Mouse (Mus musculus) forebrain, embryonic 14.5 days (tissue): ENCODE measurements at regions not wholly inside any gene's neighbourhood (a gene's known extent, or its start where the extent isn't known, plus 50 kb on each side); places are given as distances from the start of the nearest gene placed in this dataset.

Experiments used
- ATAC-seq: fragments of 200-750 bp; cut with Nextera tagmentation; 2 replicates; pipeline ENCODE4 v1.8.0; 2017; ENCODE audit warnings: mild to moderate bottlenecking, moderate library complexity
- DNase-seq: peaks from one replicate; pipeline ENCODE4 v3.0.0-alpha.2; 2015; ENCODE audit warnings: low spot score
- H3K27ac ChIP-seq: fragments of 300-500 bp; sonication (generic); 2 replicates; pipeline ENCODE4 v1.5.1; 2014; ENCODE audit warnings: low read depth, mild to moderate bottlenecking, control low read depth, low read length, moderate library complexity
- H3K27me3 ChIP-seq: fragments of 300-500 bp; sonication (generic); replicated peaks from 2 replicates; pipeline ENCODE4 v1.6.1; 2014; ENCODE audit warnings: low read length, control low read depth, mixed read lengths; ENCODE audit not compliant: control insufficient read depth, insufficient read depth
- H3K36me3 ChIP-seq: fragments of 300-500 bp; sonication (generic); 2 replicates; pipeline ENCODE4 v1.6.1; 2014; ENCODE audit warnings: low read length, control low read depth; ENCODE audit not compliant: control insufficient read depth, insufficient read depth
- H3K4me1 ChIP-seq: fragments of 300-500 bp; sonication (generic); 2 replicates; pipeline ENCODE4 v1.6.1; 2014; ENCODE audit warnings: antibody characterized with exemption, low read length, control low read depth; ENCODE audit not compliant: control insufficient read depth, insufficient read depth
- H3K4me2 ChIP-seq: fragments of 300-500 bp; sonication (generic); 2 replicates; pipeline ENCODE4 v1.6.1; 2014; ENCODE audit warnings: mild to moderate bottlenecking, control low read depth, low read length
- H3K4me3 ChIP-seq: fragments of 300-500 bp; sonication (generic); 2 replicates; pipeline ENCODE4 v1.5.1; 2014; ENCODE audit warnings: low read depth, low read length, control low read depth
- H3K9ac ChIP-seq: fragments of 300-500 bp; sonication (generic); 2 replicates; pipeline ENCODE4 v1.6.1; 2014; ENCODE audit warnings: mild to moderate bottlenecking, low read length, control low read depth, moderate library complexity
- H3K9me3 ChIP-seq: fragments of 300-500 bp; sonication (generic); replicated peaks from 2 replicates; pipeline ENCODE4 v1.6.1; 2016; ENCODE audit warnings: low read length, control low read depth, mixed read lengths; ENCODE audit not compliant: control insufficient read depth
- WGBS: fragments of 180-500 bp; shearing (Covaris S2); extraction: QIAGEN DNeasy Blood & Tissue Kit; methylation state at CpG from one replicate; pipeline ENCODE4 v1.1.7; 2014; 5-methylcytosine and 5-hydroxymethylcytosine counted together

DNA sequence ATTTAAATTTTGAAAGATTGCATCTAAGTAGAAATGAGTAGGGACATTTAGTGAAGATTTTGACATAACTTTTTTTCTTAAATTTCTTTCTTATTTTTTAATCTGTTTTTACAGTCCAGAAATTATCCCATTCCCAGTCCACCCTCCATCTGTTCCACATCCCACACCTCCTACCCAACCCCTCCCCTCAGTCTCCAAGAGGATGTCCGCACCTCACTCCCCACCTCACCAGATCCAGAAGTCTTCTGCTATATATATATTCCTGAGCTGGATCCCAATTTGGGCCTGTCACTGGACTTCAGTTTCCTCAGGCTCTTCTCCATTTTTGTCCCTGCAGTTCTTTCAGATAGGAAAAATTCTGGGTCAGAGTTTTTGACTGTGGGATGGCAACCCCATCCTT, 3879.6 kb upstream of the Gm7489 start:
- ATAC-seq (no peak), DNase-seq (no peak)
- Histone ChIP-seq H3K4me1 (no peaks in the 10 kb centered on the region), H3K4me3 (no peak overlapping the region), H3K9me3 (no peaks in the 10 kb centered on the region), H3K9ac (no peak overlapping the region), H3K4me2 (no peak overlapping the region), H3K27ac (no peak overlapping the region), H3K36me3 (no peaks in the 10 kb centered on the region), H3K27me3 (no peaks in the 10 kb centered on the region)
- WGBS, result 96% methylated on average over 1 of the region's 1 CpGs

GRCm38 (mm10) chr15:50046653-50047052, 3838.1 kb upstream of the Gm7489 start:
- DNase-seq, result no peak

DNA sequence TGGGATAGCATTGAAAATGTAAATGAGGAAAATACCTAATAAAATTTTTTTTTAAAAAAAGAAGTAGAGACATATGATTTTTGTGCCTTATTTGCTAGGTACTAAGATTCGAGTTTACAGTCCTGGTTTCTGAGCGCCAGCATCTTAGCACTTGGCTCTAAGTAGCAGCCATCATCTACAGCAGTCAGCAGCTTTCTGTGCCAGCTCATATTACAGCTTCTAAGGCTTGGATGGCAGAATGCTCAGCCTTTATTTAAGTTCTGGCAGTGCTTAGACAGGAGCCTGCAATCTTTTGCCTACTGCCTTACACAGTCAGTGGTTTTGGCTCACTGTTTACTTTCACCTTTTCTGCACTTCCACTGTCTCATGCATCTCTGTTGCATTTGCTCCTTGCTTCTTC, 3831.2 kb upstream of the Gm7489 start:
- WGBS, result 84% methylated on average over 2 of the region's 2 CpGs
- no peaks in the 10 kb centered on the region for H3K9me3 ChIP-seq
- H3K27ac ChIP-seq, result no peak overlapping the region
- peak; percentile 54; the same call in 1 of the 2 replicates for ATAC-seq
- H3K4me1 ChIP-seq, result no peaks in the 10 kb centered on the region
- no peaks in the 10 kb centered on the region for H3K36me3 ChIP-seq
- H3K4me3 ChIP-seq, result no peak overlapping the region
- no peaks in the 10 kb centered on the region for H3K27me3 ChIP-seq
- H3K9ac ChIP-seq, result no peak overlapping the region
- H3K4me2 ChIP-seq, result no peak overlapping the region
- DNase-seq, result peak; percentile 66

More at GRCm38 (mm10) chr15:50046653-50047052, 3838.1 kb upstream of the Gm7489 start:
- H3K27me3 ChIP-seq, result no peaks in the 10 kb centered on the region
- H3K9ac ChIP-seq, result no peak overlapping the region
- H3K4me1 ChIP-seq, result no peaks in the 10 kb centered on the region
- H3K4me3 ChIP-seq, result no peak overlapping the region
- H3K4me2 ChIP-seq, result no peak overlapping the region
- H3K9me3 ChIP-seq, result no peaks in the 10 kb centered on the region
- no peak overlapping the region for H3K27ac ChIP-seq
- no peak for ATAC-seq
- H3K36me3 ChIP-seq, result no peaks in the 10 kb centered on the region

- no peak for DNase-seq
- peak; percentile 44; the same call in 1 of the 2 replicates for ATAC-seq
- no peak overlapping the region for H3K27ac ChIP-seq
Observed at GRCm38 (mm10) chr15:50053892-50054291, 3830.8 kb upstream of the Gm7489 start.

DNA sequence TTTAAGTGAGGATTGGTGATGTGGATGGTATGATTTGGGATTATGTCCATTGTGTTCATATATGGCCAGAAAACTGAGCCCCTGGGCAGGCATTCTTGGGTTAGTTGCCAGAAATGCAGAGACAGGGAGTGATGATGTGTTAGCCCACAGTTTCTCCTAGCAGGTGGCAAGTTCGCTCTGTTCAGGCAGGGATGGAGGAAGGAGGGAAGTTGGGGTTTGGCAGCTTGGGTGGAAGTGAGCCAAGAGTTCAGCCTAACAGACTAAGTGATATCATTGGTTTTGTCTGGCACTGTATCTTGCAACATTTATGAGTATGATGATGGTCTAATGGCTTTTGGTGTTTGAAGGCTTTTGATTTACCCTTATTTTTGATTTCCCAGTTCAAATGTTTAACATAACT, 3806.5 kb upstream of the Gm7489 start:
- no peak overlapping the region for H3K27ac ChIP-seq
- no peak overlapping the region for H3K4me2 ChIP-seq
- H3K4me3 ChIP-seq, result no peak overlapping the region
- DNase-seq, result no peak
- H3K4me1 ChIP-seq, result no peaks in the 10 kb centered on the region
- 84% methylated on average over 1 of the region's 1 CpGs for WGBS
- no peak overlapping the region for H3K9ac ChIP-seq
- no peaks in the 10 kb centered on the region for H3K27me3 ChIP-seq
- ATAC-seq, result no peak
- no peaks in the 10 kb centered on the region for H3K36me3 ChIP-seq
- no peaks in the 10 kb centered on the region for H3K9me3 ChIP-seq

More at GRCm38 (mm10) chr15:50053892-50054291, 3830.8 kb upstream of the Gm7489 start:
- Histone ChIP-seq H3K9ac (no peak overlapping the region), H3K9me3 (no peaks in the 10 kb centered on the region), H3K4me3 (no peak overlapping the region), H3K4me2 (no peak overlapping the region), H3K4me1 (no peaks in the 10 kb centered on the region), H3K27me3 (no peaks in the 10 kb centered on the region), H3K36me3 (no peaks in the 10 kb centered on the region)
- WGBS, result 80% methylated on average over 6 of the region's 6 CpGs

DNA sequence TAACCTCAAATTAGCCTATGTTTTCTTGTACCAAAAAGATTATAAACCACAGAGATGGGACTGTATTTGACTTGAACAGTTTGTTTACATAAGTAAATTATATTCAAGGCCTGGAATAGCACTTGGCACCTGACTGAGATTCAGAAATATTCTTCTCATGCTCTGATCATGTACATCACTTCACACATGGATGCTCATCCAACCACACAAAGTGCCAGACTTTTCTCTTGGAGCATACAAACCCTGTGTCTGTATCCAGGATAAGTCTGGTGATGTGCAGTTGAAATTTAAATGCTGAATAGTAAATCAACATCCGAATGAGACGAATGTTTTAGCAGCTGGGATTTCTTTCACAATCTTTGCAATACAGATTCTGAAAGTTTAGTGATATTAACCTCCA, 3802.3 kb upstream of the Gm7489 start:
- H3K27me3 ChIP-seq, result no peaks in the 10 kb centered on the region
- 86% methylated on average over 2 of the region's 2 CpGs for WGBS
- DNase-seq, result peak; percentile 35

DNA sequence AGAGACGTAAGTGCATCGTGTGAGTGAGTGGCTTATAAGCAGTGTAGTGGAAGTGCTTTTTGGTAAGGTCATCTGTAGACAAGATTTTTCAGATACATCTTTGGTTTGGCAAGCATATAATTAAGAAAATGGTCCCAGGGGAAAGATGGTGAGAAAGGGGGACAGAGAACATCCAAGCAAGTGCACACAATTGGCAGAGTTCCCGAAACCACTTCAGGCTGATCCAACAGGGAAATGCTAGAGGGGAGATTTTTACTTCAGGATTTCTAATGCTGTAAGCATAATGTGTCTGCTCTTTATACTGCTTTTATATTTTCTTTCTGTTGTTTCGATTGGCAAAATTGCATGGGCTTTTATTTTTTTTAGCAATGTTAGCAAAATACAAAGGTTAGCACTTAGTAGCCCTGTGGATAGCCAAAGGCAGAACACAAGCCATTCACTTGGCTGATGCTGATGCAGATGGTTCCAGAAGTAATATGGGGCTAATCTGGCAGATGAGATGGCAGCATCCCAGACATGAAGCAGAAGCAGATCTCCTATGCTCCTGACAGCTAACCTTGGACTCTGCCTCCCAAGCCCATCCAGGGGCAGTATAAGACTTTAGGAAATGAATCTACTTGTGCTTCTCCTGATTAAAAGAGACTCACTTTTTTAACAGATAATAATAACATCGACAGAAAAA, 3782.0 kb upstream of the Gm7489 start:
- H3K36me3 ChIP-seq, result no peaks in the 10 kb centered on the region
- peak; percentile 60 for DNase-seq
- no peaks in the 10 kb centered on the region for H3K4me1 ChIP-seq
- 75% methylated on average over 5 of the region's 5 CpGs for WGBS
- H3K9me3 ChIP-seq, result no peaks in the 10 kb centered on the region
- ATAC-seq, result peak; percentile 40; the same call in 1 of the 2 replicates
- no peak overlapping the region for H3K9ac ChIP-seq
- H3K4me3 ChIP-seq, result no peak overlapping the region
- H3K27me3 ChIP-seq, result no peaks in the 10 kb centered on the region
- no peak overlapping the region for H3K4me2 ChIP-seq
- H3K27ac ChIP-seq, result no peak overlapping the region

More for the DNA sequence above, 3802.3 kb upstream of the Gm7489 start:
- no peaks in the 10 kb centered on the region for H3K36me3 ChIP-seq
- no peak overlapping the region for H3K27ac ChIP-seq
- no peak overlapping the region for H3K4me2 ChIP-seq
- no peaks in the 10 kb centered on the region for H3K9me3 ChIP-seq
- no peak overlapping the region for H3K9ac ChIP-seq
- no peaks in the 10 kb centered on the region for H3K4me1 ChIP-seq
- no peak overlapping the region for H3K4me3 ChIP-seq
- no peak; the same call in 1 of the 2 replicates for ATAC-seq

GRCm38 (mm10) chr15:50108913-50109312, 3775.8 kb upstream of the Gm7489 start:
- no peaks in the 10 kb centered on the region for H3K27me3 ChIP-seq
- no peaks in the 10 kb centered on the region for H3K9me3 ChIP-seq
- no peak overlapping the region for H3K4me3 ChIP-seq
- ATAC-seq (no peak), DNase-seq (no peak)
- no peak overlapping the region for H3K27ac ChIP-seq
- WGBS, result 83% methylated on average over 3 of the region's 3 CpGs
- no peak overlapping the region for H3K4me2 ChIP-seq
- H3K4me1 ChIP-seq, result no peaks in the 10 kb centered on the region
- no peak overlapping the region for H3K9ac ChIP-seq
- H3K36me3 ChIP-seq, result no peaks in the 10 kb centered on the region

DNA sequence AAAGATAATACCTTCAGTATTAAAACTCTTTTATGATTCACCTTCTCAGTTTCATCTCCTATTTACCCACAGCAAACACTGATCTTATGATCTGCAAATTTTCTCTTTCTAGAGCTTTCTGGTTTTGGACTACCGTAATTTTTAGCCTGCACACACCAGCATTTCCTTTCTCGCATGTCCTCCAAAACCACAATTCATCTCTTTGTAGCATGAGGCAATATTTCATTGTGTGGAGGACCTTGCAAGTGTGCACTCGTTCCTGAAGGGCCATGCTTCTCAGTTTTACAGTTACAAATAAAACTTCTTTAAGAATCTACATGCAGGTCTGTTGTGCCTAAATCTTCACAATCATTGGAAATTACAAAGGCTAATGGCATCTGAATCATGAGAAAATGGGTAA, 3730.8 kb upstream of the Gm7489 start:
- Histone ChIP-seq H3K9me3 (no peaks in the 10 kb centered on the region), H3K4me2 (no peak overlapping the region), H3K36me3 (no peaks in the 10 kb centered on the region), H3K27me3 (no peaks in the 10 kb centered on the region), H3K9ac (no peak overlapping the region), H3K4me3 (no peak overlapping the region), H3K27ac (no peak overlapping the region), H3K4me1 (no peaks in the 10 kb centered on the region)
- WGBS, result 84% methylated on average over 3 of the region's 3 CpGs
- DNase-seq (no peak), ATAC-seq (no peak)
